Mouse (Mus musculus): ENCODE data around the gene Fam222b.

Fam222b gene

DNA sequence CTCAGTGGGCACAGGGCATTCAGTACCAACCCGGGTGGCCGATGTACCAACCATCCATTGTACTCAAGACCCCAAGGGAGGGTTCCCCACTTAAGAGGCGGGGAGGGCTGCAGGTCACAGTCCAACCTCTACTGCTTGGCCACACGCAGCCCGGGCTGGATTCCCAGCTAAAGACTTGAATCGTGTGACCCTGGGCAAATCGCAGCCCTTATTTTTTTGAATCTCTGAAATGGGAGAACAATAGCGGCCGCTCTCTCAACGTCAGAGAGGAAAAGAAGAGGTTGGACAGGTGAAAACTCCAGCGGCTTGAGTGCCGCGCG lies 70.1 kb downstream of the Fam222b start:
- no peak for DNase-seq (ENCODE audit: low spot score in 2 of 2)

DNA sequence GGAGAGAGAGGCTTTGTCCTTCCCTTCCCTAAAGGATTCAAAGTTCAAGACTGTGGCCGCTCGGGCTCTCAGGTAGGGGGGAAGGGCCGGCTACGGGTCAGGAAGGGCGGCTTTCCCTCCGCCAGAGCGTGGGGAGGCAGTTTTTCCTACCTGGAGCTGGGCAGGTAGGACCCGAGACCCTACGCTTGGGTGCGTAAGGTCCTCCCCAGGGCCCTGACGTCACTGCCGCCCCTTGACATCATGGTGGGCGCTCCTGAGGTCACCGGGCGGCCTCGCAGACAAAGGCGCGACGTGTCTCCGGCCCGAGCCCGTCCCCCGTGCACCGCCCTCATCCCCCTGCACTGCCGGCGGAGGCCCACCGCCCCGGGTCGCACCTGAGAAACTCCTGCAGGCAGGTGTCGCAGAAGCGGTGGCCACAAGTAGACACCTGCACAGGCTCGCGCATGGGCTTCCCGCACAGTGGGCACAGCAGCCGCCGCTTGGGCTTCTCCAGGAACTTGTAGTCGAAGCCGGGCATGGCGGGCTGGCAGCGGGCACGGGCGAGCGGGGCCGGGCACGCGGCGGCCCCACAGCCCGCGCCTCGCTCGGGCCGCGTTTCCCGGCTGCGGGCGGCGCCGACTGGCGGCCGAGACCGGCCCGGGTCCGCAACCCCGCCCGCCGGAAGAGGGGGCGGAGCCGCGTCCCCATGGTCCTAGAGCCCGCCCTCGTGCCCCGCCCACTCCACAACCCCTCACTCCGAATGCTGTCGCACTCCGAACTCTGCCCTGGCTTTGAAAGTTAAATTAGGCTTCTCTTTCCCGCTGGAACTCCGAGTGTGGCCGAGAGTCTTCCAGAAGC lies 70.7 kb downstream of the Fam222b start, which contains the start of gene Traf4:
TSS of gene Traf4 (minus strand) at position 666 of the 837 bp plus-strand sequence.
- DNase-seq (ENCODE audit: low spot score in 2 of 2) = peak in 1 of 2 experiments; percentile 65

DNA sequence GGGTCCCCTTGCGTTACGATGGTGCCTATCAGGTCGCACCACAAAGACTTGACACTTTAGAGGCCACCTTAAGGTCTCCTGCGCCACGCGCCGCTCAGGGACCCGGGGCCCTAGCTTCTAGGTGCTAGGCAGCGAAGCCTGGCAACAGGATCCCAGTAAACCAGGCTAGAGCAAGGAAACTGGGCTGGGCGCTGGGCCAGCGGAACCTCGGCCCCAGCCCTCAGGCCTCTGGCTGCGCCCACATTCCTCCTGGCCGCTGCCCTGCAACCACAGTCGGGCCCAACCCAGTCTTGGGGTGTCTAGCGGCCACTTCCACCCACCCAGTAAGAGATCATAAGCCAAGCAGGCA lies 71.3 kb downstream of the Fam222b start:
- no peak for DNase-seq (ENCODE audit: low spot score in 2 of 2)

DNA sequence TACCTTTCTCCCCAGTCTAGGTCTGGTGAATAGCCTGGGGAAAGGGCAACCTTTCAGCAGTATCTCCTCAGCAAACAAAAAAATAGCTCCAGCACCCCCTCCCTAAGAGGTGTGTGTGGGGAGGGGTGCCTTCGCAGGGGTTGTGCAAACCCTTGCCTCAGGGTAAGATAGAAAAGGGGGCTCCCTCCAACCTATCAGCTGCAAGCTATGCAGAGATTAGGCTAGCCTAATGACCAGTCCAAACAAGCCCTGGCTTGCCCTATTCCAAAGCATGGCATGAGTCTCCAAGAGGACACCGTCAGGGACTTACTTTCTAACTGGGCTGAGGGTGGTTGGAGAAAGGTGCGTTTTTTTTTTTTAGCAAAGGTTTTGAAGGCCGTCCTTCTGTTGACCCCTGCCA lies 71.7 kb downstream of the Fam222b start:
- no peak for DNase-seq (ENCODE audit: low spot score in 2 of 2)

DNA sequence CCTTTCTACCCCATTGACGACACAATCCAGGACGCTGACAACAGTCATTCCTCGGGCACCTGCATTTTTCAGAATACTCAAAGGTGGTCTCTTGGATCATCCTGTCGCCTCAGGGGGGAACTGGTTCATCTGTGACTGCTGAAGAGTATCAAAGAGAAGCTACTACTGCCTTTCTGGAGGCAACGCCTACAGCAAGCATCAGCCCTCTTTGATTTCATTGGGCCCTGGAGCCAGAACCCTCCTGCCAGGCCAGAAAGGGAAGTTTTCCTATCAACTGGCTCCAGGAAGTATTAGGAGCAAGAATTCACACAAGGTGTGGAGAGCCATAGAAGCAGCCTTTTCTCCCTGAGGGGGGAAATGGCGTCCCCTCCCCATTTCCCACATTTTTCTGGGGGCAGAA lies 72.2 kb downstream of the Fam222b start:
- no peak for DNase-seq (ENCODE audit: low spot score in 2 of 2)

DNA sequence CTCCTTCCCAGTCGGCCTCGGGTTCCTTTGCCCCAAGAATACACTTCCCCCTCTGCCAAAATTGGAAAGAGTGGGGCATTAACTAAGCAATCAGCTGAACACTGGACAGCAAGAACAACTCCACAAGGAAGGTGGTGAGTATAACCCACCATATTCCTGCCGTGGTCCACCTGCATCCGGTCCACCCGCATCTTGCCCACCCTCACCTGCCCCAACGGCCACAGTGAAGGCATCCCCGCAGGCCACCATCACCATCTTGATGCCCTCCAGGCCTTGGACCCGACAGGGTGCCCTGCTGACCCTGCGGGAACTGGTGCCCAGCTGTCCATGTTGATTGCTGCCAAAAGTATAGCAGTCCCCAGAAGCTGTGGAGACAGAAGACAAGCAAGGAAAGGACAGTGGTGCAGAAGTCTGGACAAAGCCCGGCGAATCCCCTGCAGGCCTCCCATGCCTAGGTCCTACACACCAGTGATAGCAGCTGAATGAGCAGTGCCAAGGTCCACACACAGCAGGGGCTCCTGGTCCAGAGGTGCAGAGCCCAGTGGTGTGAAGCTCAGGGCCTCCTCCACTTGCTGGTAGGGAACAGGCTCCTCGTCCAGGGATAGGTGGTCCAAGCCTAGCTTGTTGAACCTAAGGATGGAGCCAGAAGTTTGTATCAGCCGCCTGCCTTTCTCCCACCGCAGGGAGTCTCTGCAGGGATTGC lies 72.9 kb downstream of the Fam222b start:
- no peak for DNase-seq (ENCODE audit: low spot score in 2 of 2)

DNA sequence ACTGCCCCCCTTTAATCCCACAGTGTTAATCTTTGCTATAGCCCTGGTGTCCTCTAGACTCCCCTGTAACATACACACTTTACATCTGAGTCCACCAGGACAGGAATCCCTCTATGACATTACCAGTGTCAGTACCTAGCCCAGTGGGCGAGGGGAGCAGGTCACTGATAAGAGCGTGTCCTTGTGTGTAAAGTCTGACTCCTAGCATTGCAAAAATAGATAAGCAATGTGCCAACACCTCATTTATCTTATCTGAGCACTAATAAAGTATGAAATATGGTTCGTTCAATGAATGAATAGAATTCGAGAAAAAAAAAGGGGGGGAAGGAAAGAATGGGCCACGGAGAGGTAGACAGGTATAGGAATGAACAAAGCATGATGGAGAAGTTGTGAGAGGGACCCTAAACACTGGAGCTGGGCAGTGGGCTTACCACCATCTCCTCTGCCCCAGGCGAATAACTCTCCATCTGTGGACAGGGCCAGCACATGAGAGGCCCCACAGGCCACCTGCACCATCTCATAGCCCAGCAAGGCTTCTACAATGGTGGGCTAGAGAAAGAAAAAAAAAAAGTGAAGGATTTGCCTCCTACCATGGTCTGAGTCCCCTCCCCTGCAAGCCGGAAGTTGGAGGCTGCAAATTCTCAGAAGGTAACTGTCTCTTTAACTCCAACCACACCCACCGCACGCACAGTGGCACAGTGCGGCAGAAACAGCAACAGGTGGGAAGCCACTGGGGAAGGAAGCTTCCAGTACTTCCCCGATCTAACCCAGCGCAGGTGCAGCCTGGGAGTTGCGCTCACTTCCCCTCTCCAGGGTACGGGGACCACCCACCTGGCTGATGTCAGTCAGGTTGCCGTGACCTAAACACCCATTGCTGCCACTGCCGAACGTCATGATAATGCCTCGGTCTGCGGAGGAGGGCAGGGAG lies 74.3 kb downstream of the Fam222b start:
- DNase-seq (ENCODE audit: low spot score in 2 of 2) = no peak

DNA sequence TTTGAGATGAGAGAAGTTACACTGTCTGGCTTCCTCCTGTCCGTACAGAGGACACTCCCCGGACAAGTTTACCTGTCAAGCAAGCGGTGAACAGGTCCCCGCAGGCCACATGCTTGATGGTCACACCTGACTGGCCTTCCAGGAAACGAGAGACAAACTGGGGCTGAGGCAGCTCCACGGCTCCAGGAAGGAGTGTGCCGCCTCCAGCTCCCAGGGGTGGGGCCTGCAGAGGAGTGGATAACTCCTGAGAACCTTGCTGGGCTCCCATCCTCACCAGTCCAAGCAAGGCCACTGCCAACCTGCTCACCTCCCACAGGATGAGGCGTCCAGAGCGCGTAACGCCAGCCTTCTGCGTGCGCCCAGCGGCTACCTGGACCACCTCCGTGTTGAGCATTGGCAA lies 75.8 kb downstream of the Fam222b start:
- DNase-seq (ENCODE audit: low spot score in 2 of 2) = no peak

DNA sequence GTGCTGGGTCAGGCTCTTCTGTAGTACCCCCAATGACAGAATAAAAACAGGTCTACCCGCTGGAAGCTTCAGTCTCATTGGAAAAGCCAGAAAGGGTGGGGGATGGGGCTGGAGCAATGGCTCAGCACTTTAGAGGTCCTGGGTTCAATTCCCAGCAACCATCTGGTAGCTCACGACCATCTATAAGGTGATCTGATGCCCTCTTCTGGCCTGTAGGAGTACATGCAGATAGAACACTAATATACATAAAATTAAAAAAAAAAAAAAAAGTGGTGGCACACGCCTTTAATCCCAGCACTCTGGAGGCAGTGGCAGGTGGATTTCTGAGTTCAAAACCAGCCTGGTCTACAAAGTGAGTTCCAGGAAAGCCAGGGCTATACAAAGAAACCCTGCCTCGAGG lies 76.9 kb downstream of the Fam222b start:
- no peak for DNase-seq (ENCODE audit: low spot score in 2 of 2)

DNA sequence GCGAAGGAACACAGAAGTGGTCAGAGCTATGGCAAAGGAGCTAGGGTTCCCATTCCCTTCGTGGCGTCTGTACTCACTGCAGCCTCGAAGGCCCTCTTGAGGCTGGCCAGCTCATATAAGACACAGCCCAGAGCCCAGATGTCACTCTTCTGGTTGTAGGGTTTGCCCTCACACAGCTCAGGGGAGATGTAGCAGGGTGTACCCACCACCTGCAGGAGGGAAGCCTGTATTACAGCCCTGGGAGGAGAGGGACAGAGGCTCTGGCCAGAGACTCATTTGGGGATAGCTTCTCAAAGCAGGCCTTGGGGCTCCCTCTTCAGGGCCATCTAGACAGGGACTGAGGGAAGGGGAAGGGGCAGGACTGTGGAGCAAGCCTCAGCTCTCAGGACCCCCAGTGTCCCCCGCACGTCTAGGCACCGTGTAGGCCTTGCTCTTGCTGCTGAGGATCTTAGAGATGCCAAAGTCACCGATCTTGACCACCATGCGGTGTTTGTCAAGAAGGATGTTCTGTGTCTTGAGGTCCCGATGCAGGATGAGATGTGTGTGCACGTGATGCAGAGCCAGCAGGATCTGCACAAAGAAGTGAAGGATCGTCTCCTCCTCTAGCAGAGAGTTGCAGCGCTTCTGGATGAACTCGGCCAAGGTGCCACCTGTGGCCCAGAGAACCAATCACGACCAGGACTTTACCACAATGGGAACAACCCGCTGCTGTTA lies 77.7 kb downstream of the Fam222b start:
- DNase-seq (ENCODE audit: low spot score in 2 of 2) = no peak

DNA sequence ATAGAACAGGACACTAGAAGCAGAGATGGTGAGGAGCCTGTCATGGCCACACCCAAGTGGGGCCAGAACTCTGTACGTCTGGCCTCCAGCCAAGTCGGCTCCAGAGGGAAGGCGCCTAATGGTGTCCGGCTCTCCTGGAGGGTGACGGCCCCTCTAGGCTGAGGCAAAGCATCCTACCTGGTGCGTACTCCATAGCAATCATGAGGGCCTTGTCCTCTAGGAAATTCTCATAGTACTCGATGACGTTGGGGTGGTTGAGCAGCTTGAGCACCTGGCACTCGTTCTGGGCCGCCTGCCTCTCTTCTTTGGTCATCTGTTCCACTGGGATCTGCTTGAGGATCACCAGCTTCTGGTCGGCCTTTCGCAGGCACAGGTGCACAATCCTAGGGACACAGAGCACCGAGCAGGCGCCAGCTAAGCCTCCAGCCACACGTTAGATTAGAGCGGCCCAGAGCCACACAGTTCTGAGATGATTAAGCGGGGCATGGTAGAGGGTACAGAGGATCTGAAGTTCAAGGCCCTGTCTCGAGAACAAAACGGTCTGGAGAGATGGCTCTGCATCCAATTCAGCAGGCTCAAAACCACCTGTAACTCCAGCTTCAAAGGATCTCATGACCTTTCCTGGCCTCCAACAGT lies 78.4 kb downstream of the Fam222b start:
- DNase-seq (ENCODE audit: low spot score in 2 of 2) = no peak

DNA sequence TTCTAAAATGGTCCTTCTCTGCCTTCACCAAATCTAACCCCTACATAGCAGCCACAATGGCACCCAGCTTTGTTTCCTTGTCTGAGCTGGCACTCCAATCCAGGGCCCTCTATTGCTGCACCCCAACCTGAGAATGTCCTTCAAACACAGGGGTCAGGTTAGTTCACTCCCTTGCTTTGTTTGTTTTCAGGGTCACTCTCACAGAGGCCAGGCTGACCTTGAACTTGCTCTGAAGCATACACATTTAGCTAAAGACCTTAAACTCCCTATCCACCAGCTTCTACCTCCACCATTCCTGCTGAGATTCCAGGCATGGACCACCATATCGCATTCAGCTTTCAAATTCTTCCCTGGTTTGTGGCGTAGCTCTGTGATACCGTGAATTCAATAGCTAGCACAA lies 80.0 kb downstream of the Fam222b start:
- DNase-seq (ENCODE audit: low spot score in 2 of 2) = no peak

DNA sequence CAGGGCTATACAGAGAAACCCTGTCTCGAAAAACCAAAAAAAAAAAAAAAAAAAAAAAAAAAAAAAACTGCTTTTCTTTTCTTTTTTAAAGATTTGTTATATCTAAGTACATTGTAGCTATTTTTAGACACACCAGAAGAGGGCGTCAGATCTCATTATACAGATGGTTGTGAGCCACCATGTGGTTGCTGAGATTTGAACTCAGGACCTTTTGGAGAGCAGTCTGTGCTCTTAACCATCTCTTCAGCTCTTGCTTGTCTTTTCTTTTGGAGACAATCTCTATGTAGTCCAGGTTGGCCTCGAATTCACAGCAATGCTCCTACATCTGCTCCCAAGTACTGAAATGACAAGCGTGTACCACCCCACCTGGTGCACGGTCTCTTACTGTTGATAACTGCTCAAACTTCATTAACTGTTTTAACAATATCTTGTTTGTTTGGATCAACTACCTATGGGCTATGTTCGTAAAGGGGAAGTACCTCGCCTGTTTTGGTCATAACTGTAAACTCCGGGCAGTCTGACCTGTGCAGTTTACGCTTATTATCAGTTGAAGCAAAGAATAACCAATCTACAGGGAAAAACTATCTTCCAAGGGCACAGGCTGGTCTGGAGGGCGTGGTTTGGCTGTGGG lies 81.4 kb downstream of the Fam222b start:
- DNase-seq (ENCODE audit: low spot score in 2 of 2) = no peak

DNA sequence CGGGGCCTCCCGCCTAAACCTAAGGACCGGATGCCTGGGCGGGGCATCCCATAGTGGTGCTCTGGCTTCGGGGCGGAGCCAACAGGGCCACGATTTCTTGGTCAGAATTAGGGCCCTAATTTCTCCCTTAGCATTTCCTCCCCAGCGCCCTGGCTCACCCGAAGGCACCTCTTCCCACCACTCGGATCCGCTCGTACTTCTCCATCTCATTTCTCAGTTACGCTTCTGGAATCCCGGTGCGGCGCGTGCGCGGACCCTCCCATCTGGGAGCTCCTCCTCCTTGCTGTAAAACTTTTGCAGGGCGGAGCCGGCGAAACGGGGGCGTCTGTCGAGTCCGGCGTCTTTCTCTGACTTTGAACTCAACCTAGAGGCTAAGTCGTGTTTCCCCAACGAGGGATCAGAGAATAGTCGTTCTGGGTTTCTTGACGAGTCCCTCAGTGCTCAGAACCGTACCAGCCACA lies 82.0 kb downstream of the Fam222b start, which contains the start of the genes Nek8 and Tlcd1:
TSS of gene Nek8 (minus strand) at position 274 of the 461 bp plus-strand sequence.
TSS of gene Tlcd1 (plus strand) at position 310 of the 461 bp plus-strand sequence.
- DNase-seq (ENCODE audit: low spot score in 2 of 2) = peak; percentile 72 to 79

DNA sequence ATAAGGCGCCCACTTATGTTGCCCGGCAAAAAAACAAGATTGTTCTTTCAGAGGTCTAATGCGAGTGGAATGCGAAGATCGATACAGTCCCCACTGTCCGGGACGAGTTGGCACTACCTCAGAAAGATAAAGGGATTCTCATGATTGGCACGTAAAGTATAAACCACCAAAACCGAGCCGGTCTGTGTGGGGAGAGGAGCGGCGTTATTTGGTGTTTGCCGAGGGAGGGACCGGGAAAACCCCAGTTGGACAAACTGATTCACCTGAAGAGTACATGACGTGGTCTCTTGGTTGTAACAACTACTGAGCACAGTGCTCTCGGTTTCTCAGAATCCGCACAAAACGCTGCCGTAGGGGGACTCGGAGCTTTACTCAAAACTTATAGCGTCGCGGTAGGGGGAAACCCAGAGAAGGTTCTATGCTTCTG lies 82.5 kb downstream of the Fam222b start:
- no peak for DNase-seq (ENCODE audit: low spot score in 2 of 2)

DNA sequence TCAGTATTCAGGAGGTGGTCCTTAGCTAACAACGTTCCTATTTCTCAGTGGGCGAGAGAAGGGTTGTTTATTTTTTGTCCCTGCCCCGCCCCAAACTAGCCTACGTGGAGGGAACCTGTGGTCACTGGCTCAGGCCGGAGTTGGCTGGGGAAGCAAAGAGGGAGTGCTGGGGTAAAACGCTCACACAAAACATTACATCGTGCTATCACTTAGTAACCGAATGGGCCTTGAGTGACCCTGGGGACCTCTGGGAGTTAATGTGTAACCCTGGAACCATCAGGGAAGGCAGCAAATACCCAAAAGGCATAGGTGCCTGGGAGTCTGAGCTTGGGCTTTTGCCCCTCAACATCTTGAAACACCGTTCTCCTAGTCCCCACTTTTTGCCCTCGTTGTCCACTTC lies 83.0 kb downstream of the Fam222b start:
- DNase-seq (ENCODE audit: low spot score in 2 of 2) = no peak

DNA sequence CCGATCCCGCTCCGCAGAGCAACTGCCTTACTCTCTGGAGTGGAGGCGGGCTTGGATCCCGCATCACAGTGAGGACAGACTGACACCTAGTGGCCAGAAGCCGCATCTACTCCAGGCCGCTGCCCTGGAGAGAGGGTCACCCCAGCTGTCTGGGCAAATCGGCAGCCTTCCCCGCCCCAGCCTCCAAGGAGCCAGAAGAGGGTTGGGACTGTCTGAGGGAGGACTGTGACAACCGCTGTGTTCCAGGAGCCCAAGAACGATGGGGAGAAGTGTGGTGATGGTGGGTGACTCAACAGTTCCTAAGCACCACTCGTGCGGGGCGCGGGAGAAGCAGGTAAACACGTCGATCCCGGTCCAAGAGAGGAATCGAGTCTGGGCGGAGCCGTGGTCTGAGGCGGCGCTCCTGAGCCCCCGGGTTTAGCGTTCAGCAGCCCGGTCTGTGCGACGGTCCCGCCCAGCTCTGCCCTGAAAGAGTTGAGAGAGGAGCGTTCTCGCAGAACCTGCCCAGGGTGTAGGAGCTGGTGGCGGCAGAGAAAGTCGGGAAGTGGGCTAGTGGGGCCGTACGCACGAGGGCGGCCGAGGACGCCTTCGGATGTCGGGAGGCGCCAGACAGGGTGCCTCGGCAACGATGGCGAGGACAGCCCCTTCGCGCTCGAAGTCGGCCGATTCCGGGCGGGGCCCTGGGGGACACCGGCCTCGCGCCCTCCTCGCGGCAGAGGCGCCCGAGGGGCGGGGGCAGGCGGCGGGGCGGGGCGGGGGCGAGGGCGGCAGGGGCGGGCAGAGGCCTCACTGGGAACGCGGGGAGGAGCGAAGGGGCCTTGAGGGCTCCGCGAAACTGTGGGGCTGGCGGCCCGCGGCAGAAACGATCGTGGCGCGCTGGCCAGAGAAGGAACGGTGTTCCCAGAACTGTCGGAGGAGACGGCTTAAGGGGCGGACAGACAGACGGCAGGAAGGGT lies 83.7 kb downstream of the Fam222b start:
- DNase-seq (ENCODE audit: low spot score in 2 of 2) = peak; percentile 90 to 95

DNA sequence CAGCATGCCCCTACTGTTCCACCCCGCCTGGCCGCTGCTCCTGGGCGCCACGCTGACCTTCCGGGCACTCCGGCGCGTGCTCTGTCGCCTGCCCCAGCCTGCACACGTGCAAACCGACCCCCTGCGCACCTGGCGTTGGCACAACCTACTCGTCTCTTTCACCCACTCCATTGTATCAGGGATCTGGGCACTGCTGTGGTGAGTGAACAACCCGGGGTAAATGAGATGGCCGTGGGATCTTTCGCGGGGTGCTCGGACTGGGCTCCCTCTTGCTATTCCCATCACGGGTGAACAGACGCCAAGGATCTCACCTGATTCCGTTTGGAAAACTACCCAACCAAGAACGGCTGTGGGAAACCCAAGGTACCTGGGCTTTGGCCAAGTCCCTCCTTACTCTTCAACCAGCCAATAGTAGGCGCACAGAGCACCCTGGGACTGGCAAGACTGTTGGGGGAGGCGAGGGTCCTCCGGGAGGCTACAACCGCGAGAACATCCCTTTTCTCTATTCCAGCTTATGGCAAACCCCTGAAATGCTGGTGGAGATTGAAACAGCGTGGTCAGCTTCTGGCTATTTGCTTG lies 84.5 kb downstream of the Fam222b start:
- DNase-seq (ENCODE audit: low spot score in 2 of 2) = peak in 1 of 2 experiments; percentile 45

All from frontal cortex, postnatal 14 days (tissue).